9 mouse cellular contexts compared by ENCODE assay signal in genomic region chr7:24174618-24175336, GRCm38 (mm10). TPM values are rescaled to one million over a fixed set of nuclear protein-coding genes. Genes with fewer than 3 reads are reported as not detected.
DNase-seq lines count a peak whose midpoint lies in the region; ATAC-seq lines count a peak whose summit lies in the region.
"Had no signal": no experiment of that assay in that cellular context is flagged by ENCODE, and none has a peak within 500 bp of the region (broad histone marks: within the 10 kb centered on the region; RNA-seq: fewer than 3 reads in every experiment).

Zfp114 (plus strand) TSS chr7:24175060.

- H3K9me3 ChIP-seq in forebrain, embryonic 10.5 days = peaks cover 7% of the 10 kb centered on the region; the same call in 1 of the 2 replicates
- H3K9me3 ChIP-seq in heart, embryonic 15.5 days (replicated peaks) = no peaks in the 10 kb centered on the region
- no peaks in the 10 kb centered on the region for H3K9me3 ChIP-seq in midbrain, embryonic 16.5 days (replicated peaks; ENCODE audit: control insufficient read depth, low read length, poor library complexity, severe bottlenecking)
- H3K9me3 ChIP-seq: G1E had no signal

- 15% methylated on average over 23 of the region's 23 CpGs for WGBS in forebrain, embryonic 10.5 days
- 15% methylated on average over 23 of the region's 23 CpGs for WGBS in heart, embryonic 15.5 days
- WGBS in midbrain, embryonic 16.5 days = 10% methylated on average over 23 of the region's 23 CpGs

- H3K27ac ChIP-seq in brown adipose tissue, adult 24 weeks (replicated peaks; ENCODE audit: low read depth, low read length) = no peak within 1 kb of the TSS
- peak within 1 kb of the TSS; percentile 91 for H3K27ac ChIP-seq in forebrain, embryonic 10.5 days
- H3K27ac ChIP-seq in heart, embryonic 15.5 days = peak within 1 kb of the TSS; percentile 52; the same call in 1 of the 2 replicates
- H3K27ac ChIP-seq in midbrain, embryonic 16.5 days (ENCODE audit: low read length) = peak within 1 kb of the TSS; percentile 80

- peak; percentile 62; the same call in 1 of the 2 replicates for ATAC-seq in heart, embryonic 15.5 days (replicated peaks; ENCODE audit: insufficient number of reproducible peaks, insufficient read depth, low FRiP score, low read depth)
- peak; percentile 92 for ATAC-seq in midbrain, embryonic 16.5 days

- peak within 1 kb of the TSS; percentile 55 for H3K4me3 ChIP-seq in brown adipose tissue, adult 24 weeks (ENCODE audit: insufficient read depth, low read depth, low read length)
- H3K4me3 ChIP-seq in forebrain, embryonic 10.5 days = peak within 1 kb of the TSS; percentile 62
- H3K4me3 ChIP-seq in heart, embryonic 15.5 days = peak within 1 kb of the TSS; percentile 69
- peak within 1 kb of the TSS; percentile 56 for H3K4me3 ChIP-seq in midbrain, embryonic 16.5 days (ENCODE audit: low read depth, low read length)

- H3K4me2 ChIP-seq in heart, embryonic 15.5 days = peak within 1 kb of the TSS; percentile 67
- peak within 1 kb of the TSS; percentile 60 for H3K4me2 ChIP-seq in midbrain, embryonic 16.5 days (ENCODE audit: low read length)

- DNase-seq in CD4-positive, CD25-positive, alpha-beta regulatory T cell, adult 2 months (ENCODE audit: low read depth, low spot score) = peak; percentile 43
- DNase-seq in forebrain, embryonic 10.5 days (ENCODE audit: extremely low spot score, low spot score) = peak; percentile 77
- peak; percentile 75 for DNase-seq in kidney, postnatal 10 days
- peak; percentile 47 for DNase-seq in liver
- DNase-seq in splenic B cell, adult 2 months (ENCODE audit: low read depth, low spot score) = peak; percentile 34

- H3K27me3 ChIP-seq in forebrain, embryonic 10.5 days (ENCODE audit: poor library complexity, severe bottlenecking) = no peaks in the 10 kb centered on the region
- no peaks in the 10 kb centered on the region for H3K27me3 ChIP-seq in heart, embryonic 15.5 days
- H3K27me3 ChIP-seq in midbrain, embryonic 16.5 days (ENCODE audit: control insufficient read depth, insufficient read depth, low read depth, low read length) = no peaks in the 10 kb centered on the region
- H3K27me3 ChIP-seq in splenic B cell, adult 2 months (ENCODE audit: control insufficient read depth, insufficient read depth, low read length, poor library complexity, severe bottlenecking) = no peaks in the 10 kb centered on the region

- peak within 1 kb of the TSS; percentile 58 for H3K9ac ChIP-seq in heart, embryonic 15.5 days
- peak within 1 kb of the TSS; percentile 73 for H3K9ac ChIP-seq in midbrain, embryonic 16.5 days (ENCODE audit: low read depth, low read length)

- no peaks in the 10 kb centered on the region; the same call in 1 of the 2 replicates for H3K36me3 ChIP-seq in forebrain, embryonic 10.5 days (replicated peaks)
- no peaks in the 10 kb centered on the region for H3K36me3 ChIP-seq in heart, embryonic 15.5 days
- no peaks in the 10 kb centered on the region for H3K36me3 ChIP-seq in midbrain, embryonic 16.5 days (ENCODE audit: control insufficient read depth, insufficient read depth, low read length)
- H3K36me3 ChIP-seq in splenic B cell, adult 2 months (ENCODE audit: control insufficient read depth, insufficient read depth, low read length, poor library complexity, severe bottlenecking) = no peaks in the 10 kb centered on the region
- H3K36me3 ChIP-seq: G1E had no signal

- no peaks in the 10 kb centered on the region; the same call in 1 of the 2 replicates for H3K4me1 ChIP-seq in brown adipose tissue, adult 24 weeks (ENCODE audit: control insufficient read depth, insufficient read depth, insufficient read length, low read length)
- peaks cover 5% of the 10 kb centered on the region; the same call in 1 of the 2 replicates for H3K4me1 ChIP-seq in forebrain, embryonic 10.5 days
- H3K4me1 ChIP-seq in heart, embryonic 15.5 days (replicated peaks) = peaks cover 11% of the 10 kb centered on the region; the same call in 1 of the 2 replicates
- peaks cover 6% of the 10 kb centered on the region; the same call in 1 of the 2 replicates for H3K4me1 ChIP-seq in midbrain, embryonic 16.5 days (ENCODE audit: control insufficient read depth, insufficient read depth, low read length)

RNA-seq across cellular contexts. Expression of gene Zfp114, which starts in this region (rescaled TPM):
- not detected in 2 replicates for polyA plus RNA-seq in brown adipose tissue, adult 24 weeks (2012; ENCODE audit: insufficient read depth, insufficient read length, missing spikeins)
- polyA plus RNA-seq in forebrain, embryonic 10.5 days (2016; fragmentation: Nextera tagmentation; extraction: Ambion mirVana) = 4.9 and 6.3 TPM in 2 replicates
- polyA plus RNA-seq in heart, embryonic 15.5 days (2015; fragmentation: Nextera tagmentation; extraction: Ambion mirVana) = 3.0 and 3.4 TPM in 2 replicates
- polyA plus RNA-seq in midbrain, embryonic 16.5 days (2015; fragmentation: Nextera tagmentation; extraction: Ambion mirVana) = 4.8 and 5.3 TPM in 2 replicates
- polyA plus RNA-seq: G1E had no signal
